Mouse (Mus musculus) liver, postnatal 0 days (tissue): Measurements from ENCODE around the gene Mad1l1.
A peak's percentile ranks its signal among the peaks of the same experiment; 100 is the strongest.

ENCODE experiments used
- CTCF ChIP-seq: sonication (generic); IDR thresholded peaks from 2 replicates; pipeline ENCODE4 v1.5.1; 2016; ENCODE audit warnings: antibody characterized with exemption, low read depth
- EP300 ChIP-seq: IDR thresholded peaks from 2 replicates; pipeline ENCODE4 v1.6.1; 2016; ENCODE audit warnings: antibody characterized with exemption, low read depth, mild to moderate bottlenecking

- no peak for TF ChIP-seq CTCF
- peak; percentile 58; the same call in 1 of the 2 replicates for TF ChIP-seq EP300
These were observed 205.7 kb downstream of the Mad1l1 start for GRCm38 (mm10) chr5:140115434-140116271.
